Mouse (Mus musculus) retina, postnatal 1 day (tissue): ENCODE data around the gene Dock3.
"Not testable (repeated sequence)": the region's sequence is repeated elsewhere in the genome, so short reads cannot be mapped to it uniquely, and the experiment has no call there.

Experiments used
- DNase-seq: peaks from one replicate; pipeline ENCODE4 v3.0.0-alpha.2; 2012

The Dock3 gene

DNA sequence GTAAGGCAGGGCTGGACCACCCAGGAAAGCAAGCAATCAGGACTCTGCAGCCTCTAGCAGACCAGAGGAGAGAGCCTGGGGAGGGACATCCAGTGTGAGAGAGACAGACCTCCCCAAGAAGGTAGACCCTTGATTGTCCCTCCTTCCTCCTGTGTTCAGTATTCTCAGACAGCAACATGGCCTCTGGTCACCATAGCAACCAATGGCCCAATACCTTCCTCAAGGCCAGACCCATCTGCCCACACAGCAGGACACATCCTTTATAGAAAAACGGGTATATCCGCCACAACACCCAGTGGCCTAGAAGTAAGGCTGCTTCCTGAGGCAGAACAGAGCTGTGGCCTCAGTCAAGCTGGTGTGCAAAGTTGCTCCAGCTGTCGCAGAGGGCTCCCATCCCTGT, 23.9 kb upstream of the Dock3 start:
- DNase-seq = peak; percentile 67

DNA sequence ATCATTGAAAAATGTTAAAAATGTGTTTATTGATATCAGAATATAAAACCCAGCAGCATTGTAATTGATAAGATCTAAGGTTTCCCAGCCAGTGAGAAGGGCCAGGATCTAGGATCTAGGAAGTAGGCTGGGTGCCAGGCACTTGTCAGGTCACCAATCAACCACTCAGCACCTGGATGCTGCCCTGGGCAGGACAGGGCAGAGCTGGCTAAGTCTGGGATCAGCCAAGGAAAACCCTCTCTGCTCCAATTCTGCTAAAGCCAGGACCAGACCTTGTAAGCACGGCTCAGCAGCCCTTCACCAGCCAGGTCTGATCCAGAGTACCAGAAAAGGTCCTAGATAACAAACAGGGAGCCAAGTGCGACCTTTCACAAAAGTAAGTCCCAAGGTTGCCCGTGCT, 23.2 kb upstream of the Dock3 start:
- DNase-seq = no peak

DNA sequence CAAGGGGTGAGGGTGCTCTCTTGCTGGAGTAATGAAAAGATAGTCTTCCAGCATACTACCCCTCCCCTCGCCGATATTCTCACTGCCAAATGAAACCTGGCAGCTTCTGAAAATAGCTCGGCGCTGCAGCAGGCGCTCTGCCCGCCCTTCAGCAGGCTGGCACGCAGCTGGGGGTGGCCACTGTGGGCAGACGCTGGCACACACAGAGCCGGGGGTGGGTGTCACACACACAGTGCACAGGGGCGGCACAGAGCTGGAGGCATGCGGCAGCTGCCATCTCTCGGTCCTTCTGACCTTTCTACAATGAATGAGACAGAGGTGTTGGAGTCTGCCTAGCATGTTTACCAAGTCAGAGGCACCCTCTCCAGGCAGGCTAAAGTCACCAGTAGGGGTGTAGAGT, 22.8 kb upstream of the Dock3 start:
- DNase-seq = peak; percentile 55

DNA sequence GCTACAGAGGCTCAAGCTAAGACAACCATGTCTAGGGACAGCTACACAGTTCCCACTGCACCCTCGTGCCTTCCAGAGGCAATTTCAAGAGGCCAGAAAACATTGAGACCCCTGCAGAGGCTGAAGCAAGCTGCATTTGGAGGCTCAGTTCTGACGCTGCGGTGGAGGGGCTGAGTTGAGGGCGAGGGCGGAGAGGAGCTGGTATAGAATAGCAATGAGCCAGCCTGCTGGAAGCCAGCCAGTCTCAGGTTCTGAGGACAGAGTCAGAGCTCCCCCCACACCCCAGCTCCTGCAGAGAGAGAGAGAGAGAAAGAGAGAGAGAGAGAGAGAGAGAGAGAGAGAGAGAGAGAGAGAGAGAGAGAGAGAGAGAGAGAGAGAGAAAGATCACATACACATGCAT, 20.5 kb upstream of the Dock3 start:
- DNase-seq = no peak

DNA sequence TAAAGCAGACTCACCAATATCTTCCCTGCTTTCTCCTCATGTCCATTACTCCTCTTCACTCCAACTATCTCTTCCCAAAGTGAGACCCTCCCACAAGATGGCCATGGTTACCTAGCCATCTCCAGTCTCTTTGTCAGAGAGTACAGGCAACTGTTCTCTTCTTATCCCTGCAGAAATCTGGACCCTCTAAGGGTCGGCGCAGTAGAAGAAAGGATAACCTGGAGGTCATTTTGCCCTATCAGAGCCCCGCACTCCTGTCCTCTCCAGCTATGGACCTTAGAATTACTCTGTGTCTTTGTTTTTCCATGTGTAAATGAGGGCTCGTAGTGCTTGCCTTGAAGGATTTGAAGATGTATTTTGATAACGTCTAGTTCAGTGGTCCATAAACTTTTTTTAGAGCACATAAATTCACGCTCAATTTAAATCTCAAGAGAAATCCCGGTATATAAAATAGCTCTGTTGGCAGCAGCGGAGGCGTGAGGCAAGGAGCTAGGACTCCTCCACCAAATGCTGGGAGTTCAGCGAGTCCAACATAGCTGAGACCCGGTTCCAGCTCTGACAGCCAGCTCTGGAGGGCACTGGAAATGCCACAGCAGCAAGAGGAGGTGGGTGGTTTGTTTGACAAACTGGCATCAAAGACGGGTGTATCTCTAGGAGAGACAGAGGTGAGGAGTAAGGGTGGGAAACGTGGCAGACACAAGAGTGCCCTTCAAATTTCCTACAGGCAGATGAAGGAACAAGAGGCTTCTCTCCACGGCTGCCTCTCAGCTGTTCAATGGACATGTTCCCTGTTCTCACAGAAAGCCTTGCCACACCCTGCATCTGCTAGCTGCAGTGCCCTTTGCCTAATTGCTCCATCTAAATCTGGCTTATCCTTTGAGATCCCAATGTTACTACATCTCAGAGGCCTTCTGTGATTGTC, 19.0 kb upstream of the Dock3 start:
- DNase-seq = no peak

DNA sequence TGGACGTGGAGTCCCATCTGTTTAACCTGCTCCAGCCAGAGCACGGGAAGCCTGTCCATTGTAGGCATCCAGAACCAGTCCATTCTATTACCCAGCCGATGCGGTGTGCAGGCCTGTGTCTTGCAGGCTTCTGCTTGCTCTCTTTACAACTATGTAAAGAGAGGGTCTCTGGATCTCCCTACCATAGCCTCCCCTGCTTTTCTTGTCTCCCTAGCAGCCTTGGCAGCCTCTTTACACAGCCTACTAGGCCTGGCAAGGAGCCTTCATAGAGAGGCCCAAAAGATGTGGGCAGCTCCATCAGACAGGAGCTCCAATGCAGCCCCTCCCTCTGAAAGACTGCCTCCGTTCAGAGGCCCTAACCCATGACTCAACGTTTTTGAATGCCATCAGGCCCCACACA, 17.4 kb upstream of the Dock3 start:
- no peak for DNase-seq

DNA sequence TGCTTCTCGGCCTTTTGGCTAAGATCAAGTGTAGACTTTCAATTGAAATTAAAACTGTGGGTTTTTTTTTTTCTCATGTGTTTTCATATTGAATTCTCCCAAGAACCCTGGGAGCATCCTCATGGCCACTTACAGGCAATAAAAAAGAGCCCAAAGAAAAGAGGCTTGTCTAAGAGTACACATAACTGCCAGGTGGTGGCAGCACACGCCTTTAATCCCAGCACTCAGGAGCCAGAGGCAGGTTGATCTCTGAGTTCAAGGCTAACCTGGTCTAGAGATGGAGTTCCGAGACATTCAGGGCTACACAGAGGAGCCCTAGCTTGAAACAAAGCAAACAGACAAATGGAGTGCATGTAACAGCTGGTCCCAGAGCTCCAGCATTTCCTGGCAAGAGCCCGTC, 14.5 kb upstream of the Dock3 start:
- no peak for DNase-seq

DNA sequence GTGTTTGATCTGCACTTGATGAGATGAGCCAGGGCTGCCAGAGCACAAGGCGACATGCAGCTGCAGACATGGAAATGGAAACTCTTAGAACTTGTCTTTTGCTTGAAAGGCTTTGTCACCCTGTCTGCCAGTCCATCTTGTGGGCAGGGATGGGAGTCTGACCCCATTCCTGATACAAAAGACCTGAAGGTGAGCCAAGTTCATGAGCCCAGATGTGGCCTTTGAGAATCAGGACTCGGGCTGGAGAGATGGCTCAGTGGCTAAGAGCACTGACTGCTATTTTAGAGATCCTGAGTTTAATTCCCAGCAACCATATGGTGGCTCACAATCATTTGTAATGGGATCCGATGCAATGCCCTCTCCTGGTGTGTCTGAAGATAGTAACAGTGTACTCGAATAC, 13.6 kb upstream of the Dock3 start:
- DNase-seq = no peak

DNA sequence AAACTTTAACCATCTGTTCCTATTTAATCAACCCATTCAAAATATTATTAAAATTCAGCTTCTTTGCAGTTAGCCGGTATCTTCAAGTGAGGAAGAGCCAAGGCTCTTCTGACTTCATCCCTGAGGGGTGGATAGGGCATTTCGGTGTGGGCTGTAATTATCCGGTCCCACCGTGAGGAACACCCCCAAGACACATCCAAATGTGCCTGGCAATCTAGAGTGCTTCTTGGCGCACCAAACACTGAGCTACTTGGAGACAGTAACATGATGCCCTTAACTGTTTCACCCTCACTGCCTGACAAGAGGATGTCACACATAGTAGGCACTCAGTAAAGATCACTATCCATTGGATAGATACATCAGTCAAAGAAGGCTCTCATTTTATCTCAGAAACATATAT, 4.4 kb upstream of the Dock3 start:
- DNase-seq = no peak

DNA sequence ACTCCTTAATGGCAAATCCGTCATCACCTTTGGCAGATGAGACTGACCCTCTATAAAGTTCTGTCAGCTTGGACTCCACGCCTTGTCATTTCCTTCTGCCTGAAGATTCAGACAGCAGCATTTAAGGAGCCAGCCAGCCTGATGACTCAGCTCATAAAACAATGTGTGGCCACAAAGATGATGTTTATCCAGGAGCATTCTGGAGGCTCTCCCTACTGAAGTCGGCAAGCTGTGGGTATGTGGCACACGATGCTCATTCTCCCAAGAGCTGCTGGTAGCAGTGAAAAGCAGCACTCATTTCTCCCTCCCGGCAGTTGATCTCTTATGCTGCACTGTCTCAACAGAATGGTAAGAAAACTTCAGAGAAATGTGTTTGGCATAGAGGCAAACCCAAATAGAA, 3.6 kb upstream of the Dock3 start:
- no peak for DNase-seq

DNA sequence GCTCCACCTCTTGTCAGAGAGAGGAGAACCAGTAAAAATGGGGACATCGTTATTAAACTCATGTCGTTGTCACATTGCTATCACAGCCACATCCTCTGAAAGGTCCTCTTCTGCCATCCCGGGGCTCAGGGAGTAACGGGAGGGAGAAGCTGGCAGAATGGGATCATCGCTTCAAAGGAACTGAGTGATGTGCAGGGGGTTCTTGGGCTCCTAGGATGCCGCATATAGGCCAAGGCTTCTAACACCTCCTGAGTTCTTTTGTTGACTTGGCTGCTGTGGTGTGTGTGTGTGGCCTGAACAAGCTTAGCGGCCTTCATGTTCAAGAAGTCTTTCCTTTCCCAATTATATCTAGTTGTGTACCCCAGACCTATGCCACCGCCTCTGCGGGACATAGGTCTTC, 431 bp upstream of the Dock3 start:
- no peak for DNase-seq

DNA sequence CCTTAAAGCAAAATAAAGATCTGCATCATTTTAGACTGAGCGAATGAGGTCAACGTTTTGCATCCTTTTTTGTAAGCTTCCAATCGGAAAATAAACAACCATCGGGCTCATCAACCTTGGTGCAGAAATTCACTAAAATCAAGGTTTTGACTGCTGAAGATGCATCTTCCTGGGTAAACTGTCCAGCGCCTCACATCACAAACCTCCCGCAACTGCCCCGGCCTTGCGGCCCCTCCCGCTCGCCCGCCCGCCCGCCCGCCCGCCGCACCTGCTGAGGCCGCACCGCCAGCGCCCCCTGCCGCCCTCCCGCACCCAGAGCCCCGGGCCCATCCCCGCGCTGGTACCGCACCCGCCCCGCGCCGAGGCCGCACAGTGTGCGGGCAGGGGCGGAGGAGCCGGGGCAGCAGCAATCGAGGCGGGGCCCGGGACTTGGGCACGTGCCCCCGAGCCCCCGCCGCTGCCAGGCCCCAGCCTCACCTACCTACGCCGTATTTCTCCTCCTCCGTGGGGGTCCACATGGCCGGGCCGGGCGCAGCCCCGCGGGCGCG, 644 bp downstream of the Dock3 start:
- peak; percentile 73 for DNase-seq

DNA sequence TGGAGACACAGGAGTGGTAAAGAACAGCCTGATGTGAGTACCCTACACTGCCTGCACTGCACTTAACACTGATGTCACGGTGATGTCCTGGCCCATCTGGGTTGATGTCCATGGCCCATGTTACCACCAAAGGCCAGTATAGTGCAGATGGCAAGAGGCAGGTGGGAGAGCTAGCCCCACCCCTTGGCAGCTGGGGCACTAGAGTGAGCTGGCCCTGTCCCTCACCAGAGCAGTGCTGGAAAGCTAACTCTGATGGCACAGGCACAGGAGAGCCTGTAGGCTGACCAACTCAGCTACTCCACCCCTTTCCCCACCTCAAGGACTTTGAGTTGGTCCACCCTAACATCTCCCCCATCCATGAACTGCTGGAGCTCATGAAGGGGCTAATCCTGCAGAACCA, 7.1 kb downstream of the Dock3 start:
- DNase-seq = no peak

DNA sequence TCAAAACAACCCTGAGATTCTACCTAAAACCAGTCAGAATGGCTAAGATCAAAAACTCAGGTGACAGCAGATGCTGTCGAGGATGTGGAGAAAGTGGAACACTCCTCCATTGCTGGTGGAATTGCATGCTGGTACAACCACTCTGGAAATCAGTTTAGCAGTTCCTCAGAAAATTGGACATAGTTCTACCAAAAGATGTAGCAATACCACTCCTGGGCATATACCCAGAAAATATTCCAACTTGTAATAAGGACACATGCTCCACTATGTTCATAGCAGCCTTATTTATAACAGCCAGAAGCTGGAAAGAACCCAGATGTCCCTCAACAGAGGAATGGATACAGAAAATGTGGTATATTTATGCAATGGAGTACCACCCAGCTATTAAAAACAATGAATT, 56.9 kb downstream of the Dock3 start:
- DNase-seq = not testable (repeated sequence)

DNA sequence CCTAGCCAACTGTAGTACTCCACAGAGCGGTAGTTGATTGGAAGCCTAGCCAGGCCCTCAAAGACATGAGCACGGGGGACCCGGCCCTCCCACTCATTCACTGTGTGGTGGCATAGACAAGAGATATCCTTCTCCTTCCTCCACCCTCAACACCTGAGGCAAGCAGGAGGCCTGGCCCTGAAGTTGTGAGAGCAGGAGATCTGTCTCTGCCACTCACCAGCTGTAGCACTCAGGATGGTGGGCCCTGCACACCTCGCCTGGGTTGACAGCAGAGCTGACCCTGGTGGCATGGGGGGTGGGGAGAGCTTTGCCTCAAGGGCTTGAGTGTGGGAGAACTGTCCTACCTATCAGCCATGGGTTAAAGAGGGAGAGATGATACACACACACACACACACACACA, 65.9 kb downstream of the Dock3 start:
- DNase-seq = no peak

DNA sequence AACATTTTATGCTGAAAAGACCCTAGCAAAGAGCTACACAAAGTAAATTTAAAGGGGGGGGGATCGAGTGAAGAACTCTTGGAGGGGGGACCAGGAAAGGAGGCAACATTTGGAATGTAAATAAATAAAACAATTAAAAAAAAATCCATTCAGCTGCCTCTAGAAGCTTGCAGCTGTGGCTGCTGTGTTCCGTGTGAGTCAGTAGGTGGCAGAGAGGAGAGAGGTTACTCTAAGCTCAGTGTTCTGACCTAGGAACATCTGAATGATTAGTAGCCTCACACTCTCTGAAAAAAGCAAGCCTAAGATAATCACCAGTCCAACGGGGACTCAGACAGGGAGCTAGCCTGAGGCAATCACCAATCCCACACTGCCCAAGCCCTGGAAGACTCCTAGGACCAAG, 66.9 kb downstream of the Dock3 start:
- DNase-seq = peak; percentile 19

DNA sequence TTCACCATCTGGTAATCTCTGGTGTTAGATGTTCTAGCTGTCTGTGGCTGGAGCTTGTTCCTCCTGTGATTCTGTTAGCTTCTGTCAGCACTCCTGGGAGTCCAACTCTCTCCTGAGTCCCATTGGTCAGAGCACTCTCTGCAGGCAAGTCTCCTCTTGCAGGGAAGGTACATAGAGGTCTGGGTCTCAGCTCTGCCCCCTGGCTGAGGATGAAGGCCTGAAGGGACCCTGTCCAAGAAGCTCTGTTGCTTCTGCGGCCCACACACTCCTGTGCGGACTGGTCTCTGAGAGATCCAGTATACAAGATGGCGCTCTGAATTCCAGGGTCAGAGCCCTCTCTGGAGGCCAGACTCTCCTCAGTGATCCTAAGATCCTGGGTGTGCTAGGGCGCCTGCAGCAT, 75.3 kb downstream of the Dock3 start:
- not testable (repeated sequence) for DNase-seq

DNA sequence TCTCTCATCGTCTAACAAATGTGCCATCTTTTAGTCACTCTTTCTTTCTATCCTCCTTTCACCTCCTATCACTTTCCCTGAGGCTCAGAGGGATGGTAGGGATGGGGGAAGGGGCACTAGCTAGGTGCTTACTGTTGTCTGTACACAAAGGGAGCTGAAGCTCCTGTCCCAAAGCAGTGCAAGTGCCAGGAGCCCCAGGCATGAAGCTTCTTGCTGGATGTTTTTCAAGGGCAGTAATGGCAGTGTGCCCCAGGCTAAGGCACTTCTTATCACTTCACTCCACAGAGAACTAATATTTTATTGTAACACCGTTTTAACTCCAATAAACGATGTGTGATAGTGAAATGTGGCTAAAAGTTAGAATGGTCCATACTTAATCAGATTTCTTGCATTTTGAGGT, 118.9 kb downstream of the Dock3 start:
- DNase-seq = peak; percentile 17

DNA sequence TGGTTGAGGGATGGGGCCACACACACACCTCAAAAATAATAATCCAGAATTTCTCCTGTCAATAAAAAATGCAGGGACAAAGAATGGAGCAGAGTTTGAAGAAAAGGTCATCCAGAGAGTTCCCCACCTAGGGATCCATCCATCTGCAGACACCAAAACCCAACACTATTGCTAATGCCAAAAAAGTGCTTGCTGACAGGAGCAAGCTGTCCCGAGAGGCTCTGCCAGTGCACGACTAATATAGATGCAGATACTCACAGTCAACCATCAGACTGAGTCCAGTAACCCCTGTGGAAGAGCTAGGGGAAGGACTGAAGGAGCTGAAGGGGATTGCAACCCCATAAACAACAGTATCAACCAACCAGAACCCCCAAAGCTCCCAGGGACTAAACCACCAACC, 119.7 kb downstream of the Dock3 start:
- DNase-seq = no peak

DNA sequence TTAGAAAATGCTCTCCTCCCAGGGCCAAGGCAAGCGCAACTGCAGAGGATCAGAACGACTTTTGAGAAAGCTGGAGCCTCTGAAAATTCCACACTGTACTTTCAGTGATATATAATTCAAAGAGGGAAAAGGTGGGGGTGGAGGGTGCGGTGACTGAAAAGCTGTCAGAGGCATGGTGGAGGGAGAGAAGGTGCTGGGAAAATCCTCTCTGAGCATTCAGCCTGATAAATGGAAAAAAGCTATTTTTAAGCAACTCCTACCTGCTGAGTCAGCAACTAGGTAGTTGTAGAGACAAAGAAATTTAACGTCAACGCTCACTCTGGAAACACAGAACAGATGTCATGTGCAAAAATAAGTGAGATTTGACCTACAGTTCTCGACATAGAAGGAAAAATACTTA, 132.2 kb downstream of the Dock3 start:
- no peak for DNase-seq

DNA sequence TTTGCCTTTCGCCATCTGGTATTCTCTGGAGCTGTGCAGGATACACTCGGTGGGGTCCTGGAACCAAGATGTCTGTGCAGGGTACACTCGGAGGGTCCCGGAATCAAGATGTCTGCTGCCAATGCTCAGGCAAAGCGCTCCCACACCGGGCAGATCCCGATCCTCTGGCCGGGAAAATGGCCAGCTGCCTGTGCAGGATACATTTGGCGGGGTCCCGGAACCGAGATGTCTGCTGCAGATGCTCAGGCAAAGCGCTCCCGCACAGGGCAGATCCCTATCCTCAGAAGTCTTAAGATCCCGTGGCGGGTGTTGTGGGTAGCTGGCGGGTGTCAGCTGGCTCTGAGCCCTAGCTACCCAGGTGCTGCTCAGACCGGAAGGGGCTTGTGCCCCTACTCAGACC, 142.3 kb downstream of the Dock3 start:
- not testable (repeated sequence) for DNase-seq

DNA sequence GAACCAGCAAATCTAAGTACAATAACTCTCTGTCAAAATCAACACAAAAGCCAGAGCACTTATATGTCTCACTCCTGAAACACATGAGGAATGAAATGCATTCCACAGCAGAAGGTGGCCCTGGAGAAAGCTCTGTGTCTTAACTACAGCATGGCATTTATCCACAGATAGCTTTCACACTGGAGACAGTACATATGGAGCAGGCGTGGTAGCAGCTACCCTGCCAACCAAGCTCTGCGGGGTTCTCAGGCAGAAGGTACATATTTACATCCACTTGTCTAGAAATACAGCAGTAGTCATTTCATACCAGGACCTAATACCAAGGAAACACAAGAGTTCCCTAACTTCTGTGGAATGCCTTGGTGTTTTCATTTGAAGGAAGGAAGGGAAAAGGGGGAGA, 144.2 kb downstream of the Dock3 start:
- DNase-seq = no peak

DNA sequence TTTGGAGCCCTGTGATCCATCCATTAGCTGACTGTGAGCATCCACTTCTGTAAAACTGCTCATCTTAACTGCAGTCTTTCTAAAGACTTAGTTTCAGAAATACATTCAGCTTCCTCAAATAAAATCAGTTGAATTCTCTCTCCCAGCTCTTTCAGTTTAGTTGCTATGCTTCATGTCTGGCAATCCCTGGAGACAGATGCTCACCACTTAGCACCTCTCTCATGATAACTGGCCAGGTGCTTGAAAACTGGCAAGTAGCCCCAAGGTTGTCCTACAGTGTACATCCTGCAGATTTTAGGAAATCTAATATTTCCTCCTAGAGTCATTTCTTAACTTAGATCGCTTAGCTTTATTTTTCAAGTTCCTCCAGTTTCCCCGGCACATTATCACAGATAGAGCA, 193.8 kb downstream of the Dock3 start:
- no peak for DNase-seq

DNA sequence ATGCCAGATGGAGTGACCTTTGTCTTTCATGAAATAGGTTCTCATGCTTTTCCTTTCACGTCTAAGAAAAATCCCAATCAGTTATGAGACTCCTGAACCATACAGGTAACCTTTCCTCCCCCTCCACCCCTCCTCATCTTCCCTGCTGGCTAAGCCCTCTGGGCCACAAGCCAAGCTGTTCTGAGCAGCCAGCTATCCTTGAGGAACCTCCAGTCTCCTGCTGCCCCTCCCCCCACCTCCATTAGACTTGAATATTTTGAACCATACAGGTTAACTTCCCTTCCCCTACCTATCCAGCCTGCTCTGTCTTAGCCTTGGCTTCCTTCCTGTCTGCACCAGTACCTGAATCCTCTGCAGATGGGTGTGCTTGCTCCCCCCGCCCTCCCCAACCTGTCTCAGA, 204.1 kb downstream of the Dock3 start:
- peak; percentile 26 for DNase-seq

DNA sequence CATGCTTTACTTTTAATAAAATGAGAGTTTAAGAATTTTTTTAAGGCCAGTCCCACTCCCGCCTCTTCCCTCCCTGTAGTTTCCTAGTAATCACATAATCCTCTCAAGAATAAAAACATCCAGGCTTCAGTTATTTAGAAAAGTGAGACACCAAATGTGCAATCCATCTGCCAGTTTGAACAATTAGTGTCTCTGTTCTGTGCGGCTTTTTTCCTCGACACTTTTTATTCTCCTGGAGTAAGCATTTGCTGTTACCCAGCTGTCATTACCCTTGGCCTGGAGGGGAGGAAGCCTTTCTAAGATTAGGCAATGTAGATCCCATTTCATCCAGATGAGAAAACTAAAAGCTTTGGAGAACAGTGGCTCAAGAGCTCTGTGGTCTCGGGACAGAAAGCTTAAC, 221.9 kb downstream of the Dock3 start:
- DNase-seq = no peak
